Mouse (Mus musculus) telencephalon, adult 2 months (tissue): ENCODE measurements around the gene Galr2.

Experiments used
- DNase-seq: peaks from one replicate; pipeline ENCODE4 v3.0.0-alpha.2; 2011; ENCODE audit warnings: low read depth, low spot score

The Galr2 gene

DNA sequence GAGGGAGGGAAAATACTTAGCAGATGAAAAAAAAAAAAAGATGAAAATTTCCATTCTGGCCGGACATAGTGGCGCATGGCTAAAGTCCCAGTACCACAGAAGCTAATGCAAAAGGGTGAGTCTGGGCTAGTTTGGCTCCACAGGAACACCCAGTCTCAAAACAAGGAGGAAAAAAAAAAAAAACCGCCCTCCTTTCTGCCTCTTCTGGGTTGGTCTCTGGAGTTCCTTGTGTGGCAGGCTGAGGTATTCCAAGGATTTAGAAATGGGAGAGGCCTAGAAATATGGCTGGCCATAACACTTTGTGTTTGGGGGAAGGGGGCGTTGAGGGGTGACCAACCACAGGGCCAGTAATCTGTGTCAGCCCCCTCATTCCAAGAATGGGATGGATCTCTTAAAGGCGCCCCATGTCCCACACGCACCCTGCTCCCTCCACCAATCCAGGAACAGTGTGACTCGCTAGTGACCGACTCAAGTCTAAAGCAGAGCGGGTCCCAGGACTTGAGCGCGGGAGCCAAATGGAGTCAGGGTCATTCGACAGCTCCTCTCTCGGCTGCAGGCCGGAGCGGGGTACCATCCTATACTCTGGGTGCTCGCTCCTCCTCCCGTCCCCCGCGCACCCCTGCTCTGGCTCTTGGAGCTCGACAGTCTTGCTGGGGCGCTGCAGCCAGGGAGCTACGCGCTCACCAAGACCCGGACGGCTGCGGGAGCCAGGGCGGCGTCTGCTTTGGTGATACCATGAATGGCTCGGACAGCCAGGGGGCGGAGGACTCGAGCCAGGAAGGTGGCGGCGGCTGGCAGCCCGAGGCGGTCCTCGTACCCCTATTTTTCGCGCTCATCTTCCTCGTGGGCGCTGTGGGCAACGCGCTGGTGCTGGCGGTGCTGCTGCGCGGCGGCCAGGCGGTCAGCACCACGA lies at the start of gene Galr2:
Galr2 (plus strand) TSS at position 189 of the 913 bp plus-strand sequence.
- DNase-seq, result no peak

DNA sequence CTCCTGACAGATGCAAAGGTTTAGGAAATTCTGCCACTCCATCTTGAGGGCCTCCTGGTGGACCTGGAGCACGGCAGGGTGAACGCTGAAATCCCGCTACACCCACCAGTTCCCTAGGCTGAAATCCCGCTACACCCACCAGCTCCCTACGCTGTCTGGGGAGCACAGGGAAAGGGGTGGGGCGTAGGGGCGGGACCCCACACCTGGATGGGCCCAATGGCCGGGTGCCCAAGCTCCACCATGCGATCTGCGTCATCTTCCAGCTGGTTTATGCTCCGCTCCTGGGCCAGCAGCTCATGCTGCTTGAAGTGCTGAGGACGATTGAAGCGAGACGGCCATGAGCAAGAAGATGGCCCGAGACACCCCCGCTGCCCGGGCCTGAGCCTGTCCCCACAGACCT lies 48.3 kb upstream of the Galr2 start:
- DNase-seq, result no peak

DNA sequence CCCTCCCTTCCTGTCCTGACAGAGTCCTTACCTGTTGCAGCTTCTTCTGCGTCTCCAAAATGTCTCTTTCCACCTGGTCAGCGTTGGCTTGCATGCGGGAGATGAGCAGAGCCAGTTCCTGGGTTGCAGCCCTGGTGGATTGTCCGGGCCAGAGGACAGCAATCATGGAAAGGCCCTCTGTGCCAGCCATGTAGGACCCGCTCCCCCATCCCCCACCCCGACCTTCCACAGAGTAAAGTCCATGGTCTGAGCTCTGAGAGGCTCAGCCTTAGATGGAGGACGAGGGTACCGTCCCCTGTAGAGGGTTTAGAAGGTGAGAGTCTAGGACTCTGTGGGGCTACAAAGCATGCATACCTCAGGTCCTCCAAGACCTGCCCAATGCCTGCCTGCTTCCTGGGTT lies 45.8 kb upstream of the Galr2 start:
- no peak for DNase-seq

DNA sequence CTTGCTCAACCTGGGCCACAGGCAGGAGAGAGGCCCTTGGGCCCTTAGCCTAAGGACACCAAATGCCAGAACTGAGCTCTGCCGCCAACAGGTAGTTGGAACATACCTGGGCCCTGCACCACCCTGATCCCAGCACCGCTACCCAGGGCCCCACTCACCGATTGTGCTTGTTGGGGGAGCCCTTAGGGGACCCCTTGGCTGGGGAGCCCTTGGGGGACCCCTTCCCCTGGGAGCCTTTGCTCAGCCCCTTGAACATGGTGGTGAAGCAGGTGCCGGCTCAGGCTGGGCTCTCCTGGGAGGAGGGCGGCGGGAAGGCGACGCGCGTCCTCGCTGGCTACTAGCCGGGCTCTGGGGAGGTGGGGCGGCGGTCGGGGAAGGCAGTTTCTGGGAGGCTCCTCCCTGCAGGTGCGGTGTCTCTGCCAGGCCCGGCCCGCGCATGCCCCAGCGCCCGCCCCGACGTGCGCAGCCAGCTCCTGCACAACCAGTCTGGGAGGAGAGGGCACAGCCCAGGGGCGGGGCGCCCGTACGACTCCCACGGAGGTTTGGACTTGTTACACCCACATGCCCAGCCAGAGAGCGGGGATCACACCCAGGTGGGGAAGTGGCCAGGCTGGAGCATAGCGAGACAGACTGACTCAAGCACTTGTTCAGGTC lies 42.9 kb upstream of the Galr2 start, which contains the start of gene Evpl:
Evpl (minus strand) TSS at position 336 of the 654 bp plus-strand sequence.
- no peak for DNase-seq

DNA sequence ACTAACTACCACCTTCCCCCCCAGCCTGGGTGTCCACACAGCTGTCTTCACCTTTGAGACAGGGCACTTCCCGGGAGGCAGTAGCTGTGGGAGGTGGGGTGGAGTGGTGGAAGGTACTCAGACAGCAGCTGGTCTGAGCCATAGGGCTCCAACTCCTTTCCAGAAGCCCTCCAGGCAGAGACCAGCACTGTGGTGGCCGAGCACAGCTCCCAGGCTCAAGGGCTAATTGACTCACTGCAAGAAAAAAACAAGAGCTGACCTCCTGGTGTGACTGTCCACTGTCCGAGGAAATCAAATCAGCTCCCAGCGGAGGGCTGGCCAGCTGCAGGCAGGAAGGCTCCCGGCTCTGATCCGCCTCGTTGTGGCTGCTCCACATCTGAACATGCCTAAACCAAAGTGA lies 40.9 kb upstream of the Galr2 start:
- DNase-seq, result no peak

DNA sequence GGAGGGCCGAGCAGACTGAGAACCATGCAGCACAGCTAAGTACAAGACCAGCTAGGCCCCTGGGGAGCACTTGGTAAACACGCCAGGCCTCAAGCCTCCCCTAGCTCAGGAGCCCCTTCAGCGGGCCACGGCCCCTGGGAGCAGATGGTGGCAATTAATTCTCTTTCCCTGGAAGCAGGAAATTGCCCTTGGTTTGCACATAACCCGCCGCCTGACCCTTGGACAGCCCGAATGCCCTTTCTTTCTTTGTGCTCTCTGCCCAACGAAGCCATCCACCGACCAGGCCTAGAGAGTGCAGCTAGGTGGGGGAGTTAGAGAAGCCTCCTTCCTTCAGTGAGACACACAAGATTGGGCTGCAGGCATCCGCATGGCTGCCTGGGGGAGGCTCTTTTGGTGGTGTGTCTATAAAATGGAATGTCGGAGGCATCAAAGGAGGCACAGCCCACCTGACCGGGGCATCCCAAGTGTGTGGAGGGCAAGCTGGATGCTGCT lies 38.9 kb upstream of the Galr2 start:
- DNase-seq, result no peak

DNA sequence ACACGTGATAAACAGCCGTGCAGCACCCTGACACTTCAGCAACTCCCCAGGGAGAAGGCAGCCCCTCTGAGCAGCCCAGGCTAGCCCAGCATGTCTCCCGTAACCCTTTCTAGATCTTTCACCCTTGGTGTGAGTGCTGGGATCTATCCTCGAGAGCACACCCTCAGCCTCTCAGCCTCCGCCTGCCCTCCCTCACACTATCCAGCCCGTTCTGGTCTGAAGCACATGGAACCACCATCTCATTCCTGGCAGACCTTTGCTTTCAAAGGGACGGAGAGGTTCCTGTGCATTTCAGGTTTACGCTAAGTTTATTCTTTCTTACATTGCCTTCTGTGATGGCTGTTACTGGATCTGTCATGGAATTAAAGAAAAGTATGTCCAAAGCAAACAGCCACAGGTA lies 36.2 kb upstream of the Galr2 start:
- no peak for DNase-seq

DNA sequence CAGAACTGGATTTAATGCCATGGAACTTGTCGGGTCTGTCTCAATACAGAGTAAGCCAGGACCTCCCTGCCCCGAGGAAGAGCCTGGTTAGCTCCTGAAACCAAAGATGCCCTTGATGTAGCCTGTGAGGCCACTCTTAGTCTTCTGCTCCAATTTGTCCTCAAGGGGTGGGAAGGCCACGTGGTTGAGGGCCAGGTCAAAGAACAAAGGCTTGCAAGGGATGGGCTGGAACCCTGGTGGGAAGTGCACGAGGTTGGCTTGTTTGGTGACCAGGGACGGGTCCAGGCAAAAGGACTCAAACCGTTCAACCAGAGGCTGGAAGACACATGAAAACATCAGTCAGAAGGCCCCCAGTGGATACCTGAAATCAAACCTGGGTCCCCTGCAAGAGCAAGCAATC lies 35.1 kb upstream of the Galr2 start:
- no peak for DNase-seq

DNA sequence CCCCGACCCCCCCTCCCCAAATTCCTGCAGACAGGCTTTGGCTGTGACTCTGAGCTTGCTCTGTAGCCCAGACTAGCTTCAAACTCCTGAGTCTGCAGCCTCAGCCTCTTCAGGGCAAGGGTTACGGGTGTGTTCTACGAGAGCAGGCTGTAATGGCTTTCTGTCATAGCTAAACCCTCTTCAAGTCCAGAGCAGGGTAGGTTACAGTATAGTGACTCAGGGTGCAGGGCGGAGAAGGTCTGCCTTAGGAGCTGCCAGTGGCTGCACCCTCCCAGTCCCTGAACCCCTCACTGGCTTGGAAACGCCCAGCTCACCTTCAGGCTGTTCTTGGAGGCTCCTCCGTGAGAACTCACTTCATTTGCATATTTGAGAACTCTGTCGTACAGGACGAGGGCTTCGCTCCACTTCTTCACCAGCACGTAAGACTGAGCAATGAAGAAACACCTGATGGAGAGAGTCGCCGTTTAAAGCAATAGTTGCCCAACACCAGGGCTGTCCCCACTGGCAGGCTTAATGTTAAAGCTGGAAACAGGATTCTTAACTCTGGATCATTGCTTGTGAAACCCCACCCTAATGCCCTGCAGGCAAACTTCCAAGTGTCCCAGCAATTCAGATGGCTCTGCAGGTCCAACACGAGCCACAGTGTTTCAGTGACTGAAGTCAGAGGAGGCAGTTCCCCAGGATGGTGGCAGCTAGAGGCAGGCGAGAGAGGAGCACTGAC lies 33.1 kb upstream of the Galr2 start:
- no peak for DNase-seq

DNA sequence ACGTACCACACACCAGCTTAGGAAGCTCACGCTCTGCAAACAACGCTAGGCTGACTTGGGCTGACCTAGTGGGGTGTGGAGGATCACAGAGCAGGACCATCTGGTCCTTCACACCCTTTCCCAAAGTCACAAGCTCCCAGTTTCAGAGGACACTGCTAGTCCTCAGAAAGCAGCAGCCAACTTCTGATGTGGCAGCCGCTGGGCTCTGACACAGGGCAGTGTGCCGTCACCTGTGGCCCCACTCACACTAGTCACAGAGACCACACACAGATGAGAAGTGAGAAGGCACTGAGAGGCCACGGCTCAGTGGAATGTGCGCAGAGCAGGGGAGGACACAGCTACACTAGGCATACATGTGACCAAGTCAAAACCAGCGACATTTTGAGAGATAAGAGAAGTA lies 29.8 kb upstream of the Galr2 start:
- DNase-seq, result no peak

DNA sequence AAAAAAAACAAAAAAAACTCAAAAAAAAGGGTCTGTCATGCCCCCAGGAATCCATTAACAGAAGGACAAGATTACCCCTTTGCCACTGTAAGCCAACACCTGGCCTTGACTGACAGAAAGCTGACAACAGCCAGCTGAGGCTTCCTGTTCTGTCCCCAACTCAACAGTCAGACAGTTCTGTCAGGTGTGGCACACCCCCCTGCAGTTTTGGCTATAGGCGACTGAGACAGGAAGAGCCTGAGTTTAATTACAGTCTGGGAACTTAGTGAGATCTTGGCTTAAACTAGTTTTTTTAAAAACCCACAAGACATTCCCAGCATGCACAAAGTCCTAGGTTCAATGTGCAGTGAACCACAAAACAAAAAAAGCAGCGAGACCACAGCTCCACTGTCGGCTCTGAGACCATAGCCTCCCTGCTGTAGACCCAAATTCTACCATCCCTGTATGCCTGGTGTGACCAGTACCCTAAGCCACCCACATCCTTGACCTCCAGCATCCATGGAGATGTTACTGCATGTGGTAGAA lies 27.6 kb upstream of the Galr2 start:
- no peak for DNase-seq

DNA sequence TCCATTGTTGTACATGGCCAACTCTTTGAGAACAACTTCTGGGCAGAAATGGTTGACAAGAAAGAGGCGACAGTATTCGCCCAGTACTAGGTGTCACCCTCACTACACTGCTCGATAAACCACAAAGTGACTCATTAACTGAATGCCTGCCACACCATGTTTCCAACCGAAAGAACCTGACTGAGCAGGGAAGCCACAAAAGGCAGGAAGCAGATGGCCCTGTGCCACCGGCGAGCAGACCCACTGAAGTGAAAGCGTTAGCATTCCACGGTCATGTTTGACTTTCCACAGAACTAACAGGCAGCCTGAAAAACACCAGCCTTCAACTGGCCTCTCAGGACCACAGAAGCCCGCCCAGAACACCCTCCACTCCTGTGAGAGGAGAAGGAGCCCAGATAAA lies 26.1 kb upstream of the Galr2 start:
- no peak for DNase-seq

DNA sequence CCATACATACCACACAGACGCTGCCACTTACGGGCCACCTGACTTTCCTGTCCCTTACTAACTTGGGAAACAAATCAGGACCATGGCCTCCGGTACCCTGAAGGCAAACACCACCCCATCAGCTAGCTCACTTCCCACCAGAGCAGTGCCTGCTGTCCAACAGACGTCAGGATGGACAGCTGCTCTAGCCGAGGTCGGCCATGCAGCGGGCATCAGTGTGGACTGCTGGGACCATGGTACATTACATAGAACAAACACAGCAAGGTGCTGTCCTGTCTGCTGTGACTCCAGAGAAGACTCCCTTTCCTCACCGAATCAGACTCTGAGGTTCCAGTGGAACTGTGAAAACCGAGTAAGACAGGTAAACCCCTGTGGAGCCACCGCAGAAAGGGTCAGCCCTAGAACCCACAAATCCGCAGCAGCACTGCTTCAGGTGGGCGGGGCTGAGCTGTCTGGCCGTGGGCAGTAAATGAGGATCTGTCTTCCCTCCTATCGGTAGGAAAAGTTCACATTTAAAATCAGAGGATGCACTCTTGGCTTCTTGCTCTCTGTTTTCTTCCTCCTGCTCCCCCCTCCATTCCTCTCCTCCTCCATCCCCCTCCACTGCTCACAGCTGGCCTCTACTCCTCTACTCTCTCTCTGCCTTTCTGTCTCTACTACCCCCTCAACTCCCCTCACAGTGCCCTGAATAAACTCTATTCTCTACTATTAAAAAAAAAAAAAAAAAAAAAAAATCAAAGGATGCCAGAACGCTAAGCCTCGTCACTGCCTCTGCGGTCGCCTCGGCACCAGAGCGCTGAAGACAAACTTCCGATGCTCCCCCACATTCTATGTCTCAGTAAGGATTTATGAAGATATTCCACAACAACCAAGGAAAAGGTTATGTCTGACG lies 25.4 kb upstream of the Galr2 start:
- DNase-seq, result no peak

DNA sequence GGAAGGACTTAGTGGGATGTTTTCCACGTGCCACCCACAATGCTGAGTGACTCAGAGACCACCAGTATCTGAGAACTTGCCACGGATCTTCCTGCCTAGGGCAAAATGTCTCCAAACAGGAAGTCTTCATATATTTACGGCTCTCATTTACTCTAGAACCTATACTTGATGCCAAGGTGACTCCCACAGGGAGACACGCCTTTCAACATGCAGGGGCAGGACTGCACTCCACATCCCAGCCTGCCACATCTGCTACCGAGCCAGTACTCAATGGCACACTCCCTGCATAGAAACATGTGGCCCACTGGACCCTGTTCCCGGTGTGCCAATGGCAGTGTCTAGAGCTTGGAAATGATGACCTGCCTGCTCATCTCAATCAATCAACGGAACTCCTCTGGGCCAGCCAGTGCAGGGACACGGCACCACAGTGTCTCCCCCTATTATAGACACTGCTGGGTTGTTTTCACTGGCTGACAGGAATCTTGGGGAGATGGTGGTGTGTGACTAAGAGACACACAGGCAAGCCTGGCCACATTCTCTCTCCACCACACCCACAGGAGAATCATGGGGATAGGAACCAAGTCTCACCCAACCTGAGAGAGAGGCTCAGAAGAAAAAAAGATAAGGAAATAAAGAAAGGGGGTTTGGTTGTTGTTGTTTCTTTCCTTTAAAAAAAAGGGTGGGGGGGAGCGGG lies 24.6 kb upstream of the Galr2 start:
- no peak for DNase-seq

DNA sequence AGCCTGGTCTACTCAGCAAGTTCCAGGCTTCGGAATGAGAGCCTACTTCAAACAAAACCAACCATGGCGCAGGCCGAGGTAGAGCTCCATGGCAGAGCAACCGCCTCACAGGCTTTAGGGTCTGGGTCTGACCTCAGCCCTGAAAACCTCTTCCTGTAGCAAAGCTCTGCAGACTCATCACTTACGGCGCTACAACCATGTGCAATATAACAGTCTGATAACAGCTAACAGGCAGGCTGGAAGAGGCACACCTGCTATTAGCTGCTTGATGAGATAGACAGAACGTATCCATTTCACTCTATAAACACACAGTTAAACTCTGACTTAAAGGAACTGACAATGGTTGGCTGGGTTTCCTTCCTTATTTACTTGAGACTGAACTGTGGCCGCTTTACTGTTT lies 21.3 kb upstream of the Galr2 start:
- no peak for DNase-seq

DNA sequence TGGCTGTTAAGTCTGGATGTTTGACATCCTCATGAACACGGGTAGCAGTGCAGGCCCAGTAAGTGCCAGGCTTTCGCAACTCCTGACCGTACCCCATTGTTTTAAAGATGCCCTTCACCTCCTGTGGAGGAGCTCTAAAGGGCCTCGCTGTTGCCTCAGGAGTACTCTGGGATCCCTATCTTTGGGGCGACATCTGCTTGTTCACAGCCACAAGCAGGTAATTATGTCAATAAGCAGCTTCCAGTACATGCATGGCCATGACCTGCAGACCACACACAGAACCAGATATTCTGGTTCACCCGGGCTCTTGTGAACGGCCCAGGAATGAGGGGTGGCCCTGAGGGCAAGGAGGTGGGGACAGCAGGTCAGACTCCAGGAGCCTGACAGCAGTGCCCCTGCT lies 20.5 kb upstream of the Galr2 start:
- DNase-seq, result no peak

DNA sequence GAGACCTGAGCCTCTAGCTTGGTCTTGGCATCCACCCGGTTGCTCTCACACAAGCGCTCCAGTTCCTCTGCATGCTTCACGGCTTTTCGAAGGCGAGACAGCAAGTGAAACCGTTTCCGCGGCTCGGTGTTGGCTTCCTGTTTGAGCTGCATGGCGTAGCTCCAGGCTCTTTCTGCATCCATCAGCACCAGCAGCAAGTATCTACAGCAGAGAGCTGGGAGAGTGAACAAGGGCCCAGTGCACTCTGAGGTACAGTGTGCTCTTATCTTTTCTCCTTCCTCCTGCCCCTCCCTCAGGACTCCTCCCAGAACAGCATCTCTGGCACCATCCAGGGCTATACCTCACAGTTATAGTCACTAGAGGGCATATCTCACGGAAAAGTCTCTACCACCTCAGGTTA lies 15.4 kb upstream of the Galr2 start:
- DNase-seq, result no peak

DNA sequence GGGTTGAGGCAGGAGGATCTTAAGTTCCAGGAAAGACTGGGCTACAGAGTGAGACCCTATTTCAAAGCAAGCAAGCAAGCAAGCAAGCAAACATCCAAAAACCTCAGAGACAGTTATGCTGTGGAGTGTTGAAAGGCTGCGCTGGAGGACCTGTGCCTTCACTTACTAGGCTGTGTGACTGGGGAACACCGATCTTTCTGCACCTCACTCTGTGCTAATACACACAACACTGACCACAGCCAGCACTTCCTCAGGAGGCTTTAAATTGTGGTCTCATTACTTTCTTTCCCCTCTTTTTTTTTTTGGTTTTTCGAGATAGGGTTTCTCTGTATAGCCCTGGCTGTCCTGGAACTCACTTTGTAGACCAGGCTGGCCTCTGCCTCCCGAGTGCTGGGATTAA lies 14.9 kb upstream of the Galr2 start:
- DNase-seq, result no peak

DNA sequence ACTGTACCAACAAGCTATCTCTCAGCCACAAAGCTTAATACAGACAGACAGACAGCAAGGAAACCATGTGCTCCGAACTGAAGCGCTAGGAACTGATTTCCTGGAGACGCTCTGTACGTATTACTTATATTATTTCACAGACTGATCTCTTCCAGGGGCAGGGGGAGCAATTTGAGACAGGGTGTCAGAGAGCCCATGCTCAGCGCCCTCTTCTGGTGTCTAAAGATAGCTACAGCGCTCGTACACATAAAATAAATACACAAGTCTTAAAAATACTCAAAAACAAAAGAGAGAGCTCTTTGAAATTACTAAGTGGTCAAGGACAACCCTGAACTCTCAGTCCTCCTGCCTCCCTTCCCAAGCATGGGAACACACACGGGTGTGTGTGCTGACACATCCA lies 13.1 kb upstream of the Galr2 start:
- DNase-seq, result no peak

DNA sequence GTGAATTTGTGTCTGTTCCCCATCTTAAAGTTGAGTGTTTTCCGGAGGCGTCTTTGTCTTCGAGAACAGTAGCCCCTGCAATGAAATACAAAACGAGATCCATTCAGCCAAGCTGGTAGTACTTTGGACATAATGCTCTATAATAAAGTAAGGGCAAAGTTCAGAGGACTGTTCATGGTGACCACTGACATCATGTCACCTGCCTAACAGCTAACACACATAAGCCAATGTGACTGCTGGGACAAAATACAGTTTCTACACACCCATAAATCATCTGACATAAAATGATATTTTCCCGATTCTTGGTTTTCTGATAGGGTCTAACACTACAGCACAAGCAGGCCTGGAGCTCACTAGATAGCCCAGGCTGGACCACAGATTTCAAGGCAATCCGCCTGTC lies 12.4 kb upstream of the Galr2 start:
- DNase-seq, result no peak
